Mouse (Mus musculus): ENCODE measurements around the gene Itfg1. TPM values are rescaled to one million over a fixed set of nuclear protein-coding genes. Genes with fewer than 3 reads are reported as not detected.
A peak's percentile ranks its signal among the peaks of the same experiment; 100 is the strongest.

Itfg1 gene
- polyA plus RNA-seq, 1 experiment from 2014 or later: 73.8 TPM

- Histone ChIP-seq H3K27ac (no peak overlapping the region), H3K27me3 (no peaks in the 10 kb centered on the region), H3K36me3 (peaks cover 16% of the 10 kb centered on the region; the same call in 1 of the 2 replicates), H3K4me1 (no peaks in the 10 kb centered on the region), H3K9me3 (no peaks in the 10 kb centered on the region), H3K4me3 (no peak overlapping the region), H3K4me2 (replicated peaks) (no peak overlapping the region), H3K9ac (no peak overlapping the region)
- 80% methylated on average over 4 of the region's 4 CpGs for WGBS
- ATAC-seq (ENCODE audit: low FRiP score, low read depth): no peak
Observed at GRCm38 (mm10) chr8:85716696-85717095, 124.0 kb downstream of the Itfg1 start.

- no peak overlapping the region for H3K4me2 ChIP-seq (replicated peaks)
- peaks cover 4% of the 10 kb centered on the region for H3K27me3 ChIP-seq
- no peak overlapping the region for H3K27ac ChIP-seq
- ATAC-seq (ENCODE audit: low FRiP score, low read depth): no peak
- WGBS: 75% methylated on average over 2 of the region's 2 CpGs
- no peak overlapping the region for H3K9ac ChIP-seq
- H3K4me1 ChIP-seq: no peaks in the 10 kb centered on the region
- H3K4me3 ChIP-seq: no peak overlapping the region
- H3K9me3 ChIP-seq: no peaks in the 10 kb centered on the region
- no peaks in the 10 kb centered on the region for H3K36me3 ChIP-seq
Observed at GRCm38 (mm10) chr8:85706988-85707387, 133.7 kb downstream of the Itfg1 start.

DNA sequence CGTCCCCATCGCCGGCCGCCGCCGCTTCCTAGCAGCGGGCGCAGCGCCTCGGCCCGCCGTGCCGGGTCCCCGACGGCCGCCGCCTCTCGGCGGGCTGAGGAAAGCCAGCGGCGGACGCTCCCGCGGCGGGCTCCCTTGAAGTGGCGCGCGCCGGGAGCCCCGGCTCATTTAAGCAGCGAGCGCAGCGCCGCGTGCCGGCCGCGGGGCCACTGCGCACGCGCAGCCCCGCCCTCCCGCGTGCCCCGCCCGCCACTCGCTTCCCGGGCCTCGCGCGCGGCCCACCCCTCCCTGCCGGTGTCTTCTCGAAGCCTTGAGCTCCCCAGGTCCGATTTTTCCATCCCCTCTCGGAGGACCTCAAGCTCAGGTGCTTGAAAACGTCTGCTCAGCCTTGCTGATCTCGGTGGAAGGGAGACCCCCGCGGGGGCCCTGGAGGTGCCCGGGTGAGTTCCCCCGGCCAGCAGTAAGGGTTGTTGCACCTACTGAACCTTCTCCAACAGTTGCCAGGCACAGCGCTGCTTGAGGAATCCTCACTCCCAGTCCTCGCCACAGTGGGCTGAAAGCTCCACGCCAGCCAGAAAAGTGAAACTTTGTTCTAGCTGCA, 139.9 kb downstream of the Itfg1 start, which contains the start of gene Neto2:
Gene Neto2 (minus strand): TSS at position 174 of the 601 bp plus-strand sequence.
- Histone ChIP-seq H3K9me3 (no peaks in the 10 kb centered on the region), H3K9ac (peak within 1 kb of the TSS; percentile 85), H3K4me3 (peak within 1 kb of the TSS; percentile 75), H3K36me3 (no peaks in the 10 kb centered on the region), H3K4me1 (0 out of 2 replicates have a peak, but pooled peaks cover 8% of the 10 kb centered on the region), H3K27me3 (peaks cover 9% of the 10 kb centered on the region), H3K4me2 (replicated peaks) (peak within 1 kb of the TSS; percentile 78), H3K27ac (peak within 1 kb of the TSS; percentile 88)
- 4% methylated on average over 60 of the region's 65 CpGs for WGBS
- peak; percentile 91 for ATAC-seq (ENCODE audit: low FRiP score, low read depth)

DNA sequence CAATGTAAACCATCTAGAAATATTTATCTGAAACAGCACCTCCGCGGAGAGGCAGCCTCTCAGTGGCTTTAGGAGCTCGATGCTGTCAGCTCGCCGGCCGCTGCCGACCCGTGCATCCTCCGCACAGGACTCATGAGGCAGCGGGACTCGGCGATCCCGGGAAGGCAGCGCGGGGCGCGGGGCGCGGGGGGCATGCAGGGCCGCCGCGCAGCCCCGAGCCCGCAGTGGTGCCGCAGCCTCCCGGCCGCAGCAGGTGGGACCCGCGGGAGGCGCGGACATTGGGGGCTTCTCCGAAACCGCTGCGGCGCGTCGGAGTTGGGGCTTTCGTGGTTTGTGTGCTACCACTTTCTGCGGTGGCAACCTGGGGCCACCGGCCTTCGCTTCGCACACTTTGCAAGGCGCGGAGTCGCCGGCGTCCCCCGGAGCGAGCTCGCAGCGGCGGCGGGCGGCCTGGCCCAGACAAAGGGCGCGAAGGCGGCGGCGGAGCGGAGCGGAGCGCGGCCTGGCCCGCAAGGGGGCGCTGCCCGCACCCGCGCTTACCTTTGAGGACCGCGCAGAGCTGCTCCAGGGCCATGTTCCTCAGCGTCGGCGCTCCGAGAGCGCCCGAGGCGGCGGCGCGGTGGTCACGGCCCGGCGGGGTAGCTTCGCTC, 140.5 kb downstream of the Itfg1 start:
- Histone ChIP-seq H3K4me1 (0 out of 2 replicates have a peak, but pooled peaks cover 8% of the 10 kb centered on the region), H3K36me3 (no peaks in the 10 kb centered on the region), H3K9me3 (no peaks in the 10 kb centered on the region), H3K4me3 (peak overlapping the region; percentile 75), H3K4me2 (replicated peaks) (peak overlapping the region; percentile 78), H3K27ac (peak overlapping the region; percentile 88), H3K27me3 (peaks cover 9% of the 10 kb centered on the region), H3K9ac (peak overlapping the region; percentile 85)
- peak; percentile 97 for ATAC-seq (ENCODE audit: low FRiP score, low read depth)
- under 1% methylated on average over 60 of the region's 84 CpGs for WGBS

- H3K9ac ChIP-seq: no peak overlapping the region
- peak overlapping the region; percentile 54 for H3K4me2 ChIP-seq (replicated peaks)
- H3K4me3 ChIP-seq: peak overlapping the region; percentile 22
- no peaks in the 10 kb centered on the region for H3K36me3 ChIP-seq
- H3K27me3 ChIP-seq: peaks cover 9% of the 10 kb centered on the region
- no peaks in the 10 kb centered on the region for H3K9me3 ChIP-seq
- peak; percentile 48; the same call in 1 of the 2 replicates for ATAC-seq (ENCODE audit: low FRiP score, low read depth)
- H3K27ac ChIP-seq: no peak overlapping the region
- 0 out of 2 replicates have a peak, but pooled peaks cover 8% of the 10 kb centered on the region for H3K4me1 ChIP-seq
- WGBS: 0% methylated on average over 6 of the region's 6 CpGs
Observed at GRCm38 (mm10) chr8:85699051-85699450, 141.7 kb downstream of the Itfg1 start.

Small RNAs within 50 kb of the gene (microRNA-seq; reads per million reads assigned to microRNA genes)
- not detected for gene Mir8109

Other genes starting within 250 kb of the Itfg1 start
- 9.6 and 11.3 TPM in 2 replicates for gene Neto2, start 140.0 kb downstream of the Itfg1 start, polyA plus RNA-seq (2015; fragmentation: Nextera tagmentation; extraction: Ambion mirVana)
- 58.9 and 60.0 TPM in 2 replicates for gene Phkb, start within 50 bp of the Itfg1 start, polyA plus RNA-seq (2015; fragmentation: Nextera tagmentation; extraction: Ambion mirVana)

All from limb, embryonic 13.5 days (tissue).